Mouse (Mus musculus): ENCODE results near the gene Myo1e.
A peak's percentile ranks its signal among the peaks of the same experiment; 100 is the strongest.
"Not testable (repeated sequence)": the region's sequence is repeated elsewhere in the genome, so short reads cannot be mapped to it uniquely, and the experiment has no call there.

The Myo1e gene

GRCm38 (mm10) chr9:70255005-70255404 is 47.9 kb downstream of the Myo1e start:
- DNase-seq = no peak

GRCm38 (mm10) chr9:70256027-70256426 is 48.9 kb downstream of the Myo1e start:
- not testable (repeated sequence) for DNase-seq

- DNase-seq = no peak
Observed at GRCm38 (mm10) chr9:70257289-70258101, 50.3 kb downstream of the Myo1e start.

DNA sequence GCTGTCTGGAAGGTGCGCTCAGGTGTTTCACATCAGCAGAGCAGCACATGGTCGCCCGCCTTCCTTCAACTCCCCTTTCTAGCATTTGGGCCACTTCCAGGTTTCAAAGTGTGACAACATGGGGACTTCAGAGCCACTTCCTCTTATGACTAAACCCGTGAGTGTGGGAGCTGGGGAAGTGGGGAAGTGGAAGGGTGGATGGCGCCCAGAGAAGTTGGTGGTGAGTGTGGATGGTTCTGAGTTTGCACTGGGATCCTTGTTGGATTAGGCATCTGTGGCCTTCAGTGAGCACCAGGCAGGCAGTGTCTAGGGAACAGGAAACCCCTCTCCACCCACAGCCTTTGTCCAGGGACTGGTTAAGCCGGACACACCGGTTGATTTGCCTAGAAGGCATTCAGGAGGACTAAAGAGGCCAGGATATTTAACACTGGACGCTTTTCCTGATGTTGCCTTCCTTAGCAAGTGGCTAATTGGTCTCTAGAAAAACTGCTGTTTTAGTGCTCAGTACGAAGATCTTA is 53.2 kb downstream of the Myo1e start:
- DNase-seq = no peak

DNA sequence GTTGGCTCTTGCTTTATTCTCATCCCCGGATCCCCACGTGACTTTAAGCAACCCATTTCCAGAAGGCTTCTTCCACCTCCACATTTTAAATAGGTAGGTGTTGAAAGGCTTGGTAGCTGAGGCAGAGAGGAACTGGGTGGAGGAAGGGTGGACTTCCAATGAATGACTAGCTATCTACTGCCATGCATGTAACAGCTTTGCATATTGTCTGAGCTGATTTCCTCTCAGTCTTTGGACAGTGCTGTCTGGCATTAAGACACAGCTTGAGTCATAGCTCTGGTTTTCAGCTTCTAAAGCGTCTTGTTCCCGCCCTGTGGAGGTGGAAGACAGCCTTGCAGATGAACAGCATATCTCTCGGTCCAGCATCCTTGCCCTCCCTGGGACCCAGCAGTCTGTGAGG is 54.5 kb downstream of the Myo1e start:
- DNase-seq = no peak

DNA sequence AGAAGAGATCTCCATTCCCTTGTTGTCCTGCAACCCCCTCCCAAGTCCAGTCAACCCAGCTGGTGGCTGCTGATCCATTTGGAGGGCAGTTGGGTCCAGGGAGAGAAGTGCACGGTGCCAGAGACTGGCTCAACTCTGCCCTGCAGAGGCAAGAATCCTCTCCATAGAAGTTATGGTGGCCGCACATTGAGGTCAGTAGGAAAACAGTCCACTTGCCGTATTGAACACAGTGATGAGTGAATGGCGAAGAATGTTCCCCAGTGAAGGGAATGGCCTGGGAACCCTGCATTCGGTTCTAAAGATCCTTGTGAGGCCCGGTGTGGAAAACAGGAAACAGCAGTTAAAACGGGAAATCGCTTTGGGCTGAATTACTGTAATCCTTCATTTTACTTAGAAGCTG is 56.0 kb downstream of the Myo1e start:
- DNase-seq = no peak

DNA sequence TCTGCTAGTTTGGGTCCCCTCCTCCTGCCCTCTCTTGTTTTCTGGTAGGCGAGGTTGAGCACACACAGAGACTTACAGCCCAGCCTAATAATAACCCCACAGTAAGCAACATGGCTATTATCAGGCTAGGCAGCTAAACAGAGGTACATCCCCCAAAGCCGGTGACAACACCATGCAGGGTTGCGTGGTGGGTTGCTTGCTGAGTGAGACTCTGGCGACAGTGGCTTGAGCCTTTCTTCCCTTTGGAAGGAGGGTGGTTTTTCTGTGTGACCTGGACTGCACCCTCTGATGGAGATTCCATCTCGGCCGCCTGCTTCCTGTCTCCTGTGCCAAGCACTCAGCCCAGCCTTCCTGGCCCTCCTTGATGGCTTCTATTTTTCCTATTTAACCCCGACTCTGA is 56.6 kb downstream of the Myo1e start:
- peak in 1 of 2 experiments; percentile 23 for DNase-seq

DNA sequence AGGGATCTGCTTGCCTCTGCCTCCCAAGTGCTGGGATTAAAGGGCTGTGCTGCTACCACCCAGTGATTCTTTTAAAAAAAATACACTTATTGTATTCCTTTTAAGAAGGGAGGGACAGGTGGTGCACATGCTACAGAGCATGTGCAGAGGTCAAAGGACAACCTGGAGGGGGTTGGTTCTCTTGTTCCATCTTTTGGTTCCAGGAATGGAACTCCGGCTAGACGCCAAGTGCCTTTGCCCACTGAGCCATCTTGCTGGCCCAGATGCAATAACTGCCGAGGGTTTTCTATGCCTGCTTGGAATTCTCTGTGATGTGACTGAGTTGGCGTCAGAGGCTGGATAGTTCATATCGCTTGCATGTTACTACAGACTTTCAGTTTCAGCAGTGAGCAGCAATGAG is 58.4 kb downstream of the Myo1e start:
- DNase-seq = no peak

- no peak for DNase-seq
Observed at GRCm38 (mm10) chr9:70266186-70266585, 59.0 kb downstream of the Myo1e start.

DNA sequence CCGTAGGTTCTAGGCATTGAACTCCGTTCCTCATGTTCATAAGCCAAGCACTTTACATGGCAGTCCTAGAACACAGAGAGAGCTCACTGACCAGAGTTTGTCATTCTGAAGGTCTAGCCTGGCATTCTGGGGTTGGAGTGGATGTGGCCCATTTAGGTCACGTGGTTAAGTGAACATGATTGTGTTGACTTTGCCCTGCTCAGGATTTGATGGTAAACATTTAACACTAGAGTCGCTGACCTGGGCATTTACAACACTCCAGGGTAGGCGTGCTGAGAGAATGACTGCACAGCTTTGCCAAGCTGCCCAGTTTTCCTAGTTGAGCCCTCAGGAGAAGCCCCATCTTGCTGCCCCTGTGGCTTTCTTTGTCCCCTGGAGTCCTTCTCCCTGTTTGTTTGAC is 60.0 kb downstream of the Myo1e start:
- no peak for DNase-seq

DNA sequence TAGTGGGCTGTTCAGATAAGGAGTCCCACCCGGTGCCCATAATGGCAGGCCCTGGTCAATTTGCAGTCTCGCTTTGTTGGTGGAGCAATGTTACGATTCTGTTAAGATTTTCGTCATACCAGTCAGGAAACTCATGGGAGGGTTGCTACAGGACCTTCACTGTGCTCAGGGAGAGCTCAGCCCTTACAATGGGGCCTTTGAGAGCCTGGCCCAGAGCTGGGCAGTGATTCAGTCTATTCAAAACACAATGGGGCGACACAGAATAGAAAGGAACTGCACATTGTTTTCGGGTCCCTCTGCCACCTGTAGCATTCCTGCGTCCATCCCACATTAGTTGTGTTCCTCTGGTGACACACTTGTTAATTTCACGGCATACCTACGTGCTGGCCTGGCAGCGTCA is 62.2 kb downstream of the Myo1e start:
- DNase-seq = no peak

- no peak for DNase-seq
Observed at GRCm38 (mm10) chr9:70270468-70270867, 63.3 kb downstream of the Myo1e start.

- no peak for DNase-seq
Observed at GRCm38 (mm10) chr9:70271137-70271536, 64.0 kb downstream of the Myo1e start.

DNA sequence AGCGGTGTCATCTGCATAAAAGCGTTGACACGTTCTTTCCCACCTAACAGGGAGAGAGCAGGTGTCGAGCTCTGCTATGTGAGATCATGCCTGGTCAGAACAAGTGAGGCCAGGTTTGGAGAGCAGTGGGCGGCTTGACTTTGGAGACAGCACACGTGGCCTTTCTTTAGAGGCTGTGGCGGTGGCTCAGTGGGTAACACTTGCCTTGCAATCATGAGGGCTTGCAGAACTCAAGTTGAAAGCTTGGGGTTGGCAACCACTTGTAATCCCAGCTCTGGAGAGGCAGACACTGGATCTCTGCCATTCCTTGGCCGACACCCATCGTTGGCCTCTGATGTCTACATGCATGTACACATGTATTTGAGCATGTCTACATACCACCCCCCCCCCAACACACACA is 64.5 kb downstream of the Myo1e start:
- no peak for DNase-seq

DNA sequence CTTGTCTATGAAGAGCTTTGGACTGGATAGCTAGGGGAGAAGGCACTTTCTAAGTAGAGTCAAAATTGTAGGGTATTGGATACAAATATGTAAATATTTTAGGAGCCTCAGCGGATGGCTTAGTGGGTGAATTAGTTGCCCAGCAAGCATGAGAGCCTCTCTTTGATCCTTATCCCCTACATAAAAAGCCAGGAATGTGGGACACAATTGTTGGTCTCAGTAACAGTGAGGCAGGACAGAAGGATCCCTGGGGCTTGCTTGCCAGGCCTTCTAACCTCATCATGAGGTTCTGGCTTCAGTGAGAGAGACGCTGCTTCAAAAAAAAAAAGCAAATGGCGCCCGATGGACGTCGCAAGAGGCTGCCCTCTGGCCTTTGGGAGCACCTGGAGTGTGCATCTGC is 66.9 kb downstream of the Myo1e start:
- DNase-seq = no peak

GRCm38 (mm10) chr9:70274476-70274875 is 67.3 kb downstream of the Myo1e start:
- DNase-seq = no peak

DNA sequence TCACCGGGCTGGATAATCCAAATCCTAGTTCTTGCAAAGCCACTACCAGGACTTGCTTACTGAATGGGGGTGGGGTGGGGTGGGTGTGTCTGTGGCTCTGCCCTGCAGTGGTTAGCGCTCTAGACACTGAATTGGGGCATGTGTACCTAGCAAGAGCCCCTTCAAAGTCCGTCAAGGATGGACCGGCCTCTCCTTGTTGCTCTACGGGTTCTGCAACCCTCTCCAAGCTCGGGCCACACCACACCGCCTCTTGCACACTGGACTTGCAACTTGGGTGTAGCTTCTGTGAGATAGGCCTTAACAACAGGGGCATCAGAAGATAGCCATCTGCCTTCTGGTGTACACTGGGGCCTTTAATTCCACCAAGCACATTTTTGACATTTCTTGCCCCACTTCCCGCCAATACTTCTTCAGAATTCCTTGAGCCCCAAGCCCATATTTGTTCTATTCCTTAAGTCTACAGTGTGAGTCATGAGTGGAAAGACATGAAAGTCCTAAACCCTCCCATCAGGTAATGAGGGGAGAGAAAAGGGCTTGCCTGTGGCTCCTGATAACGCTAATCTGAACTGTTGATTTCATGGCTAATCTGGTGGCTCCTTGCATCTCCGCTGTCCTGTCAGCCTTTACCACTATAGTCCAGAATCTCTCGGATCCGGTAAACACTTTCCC is 67.9 kb downstream of the Myo1e start:
- DNase-seq = no peak

DNA sequence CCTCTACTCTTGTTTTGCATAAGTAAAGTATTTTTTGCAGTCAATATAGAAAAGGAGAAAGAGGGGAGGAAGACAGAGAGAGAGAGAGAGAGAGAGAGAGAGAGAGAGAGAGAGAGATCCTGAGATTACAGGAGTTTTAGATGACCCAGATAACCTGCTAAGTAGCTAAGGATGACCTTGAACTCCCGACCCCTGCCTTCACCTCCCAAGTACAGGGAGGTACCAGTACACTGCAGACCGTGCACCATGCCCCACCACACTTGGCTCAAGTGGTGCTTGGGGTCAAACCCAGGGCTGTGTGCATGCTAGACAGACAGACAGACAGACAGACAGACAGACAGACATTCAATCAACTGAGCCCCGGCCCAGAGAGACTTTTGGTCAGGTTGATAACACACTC is 69.9 kb downstream of the Myo1e start:
- DNase-seq = no peak

DNA sequence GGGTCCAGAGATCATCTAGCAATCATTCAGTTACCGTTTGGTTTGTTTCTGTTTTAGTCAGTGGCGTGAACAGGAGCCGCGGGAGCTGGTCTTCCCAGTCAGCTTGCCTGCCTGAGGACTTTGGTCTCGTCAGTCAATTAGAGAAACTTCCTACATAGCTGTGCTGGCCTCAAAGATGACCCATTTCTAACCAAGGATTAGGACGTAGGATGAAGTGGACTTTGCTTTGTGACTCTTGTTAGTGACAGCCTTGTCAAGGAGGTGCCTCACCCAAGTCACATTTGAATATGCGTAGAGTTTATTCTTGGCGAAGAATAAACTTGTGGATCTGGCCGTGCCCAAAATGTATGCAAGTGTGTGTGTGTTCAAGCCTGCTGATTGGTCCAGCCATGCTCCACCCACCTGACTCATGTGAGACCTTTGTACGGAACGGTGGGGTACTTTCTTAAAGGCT is 70.4 kb downstream of the Myo1e start:
- no peak for DNase-seq

GRCm38 (mm10) chr9:70281407-70281806 is 74.3 kb downstream of the Myo1e start:
- no peak for DNase-seq

GRCm38 (mm10) chr9:70282107-70282506 is 75.0 kb downstream of the Myo1e start:
- DNase-seq = no peak

- no peak for DNase-seq
Observed at GRCm38 (mm10) chr9:70283151-70283550, 76.0 kb downstream of the Myo1e start.

DNA sequence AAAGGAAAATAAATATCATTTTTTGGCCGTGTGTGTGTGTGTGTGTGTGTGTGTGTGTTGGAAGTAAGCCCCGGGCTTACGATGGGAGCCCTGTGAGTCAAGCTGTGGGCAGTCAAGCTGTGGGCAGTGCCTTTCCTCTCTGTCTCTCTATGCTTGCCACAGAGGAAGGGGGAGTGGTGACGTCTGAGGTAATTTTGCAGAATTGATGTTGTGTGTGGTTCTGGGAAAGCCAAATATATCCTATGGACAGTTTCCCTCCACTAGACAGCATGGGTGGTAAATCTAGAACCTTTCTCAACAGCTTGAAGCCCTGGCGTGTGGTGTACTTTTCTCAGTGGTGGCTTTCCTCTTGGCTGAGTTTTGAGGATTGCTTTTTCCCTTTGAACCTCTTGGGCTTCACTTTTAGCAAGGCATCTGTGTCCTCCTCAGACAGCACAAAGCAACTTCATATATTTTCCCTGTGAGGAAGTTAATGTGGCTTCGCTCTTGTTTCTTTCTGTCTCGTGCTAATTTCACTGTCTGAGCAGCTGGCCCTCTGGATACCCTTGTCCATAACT is 77.5 kb downstream of the Myo1e start:
- no peak for DNase-seq

DNA sequence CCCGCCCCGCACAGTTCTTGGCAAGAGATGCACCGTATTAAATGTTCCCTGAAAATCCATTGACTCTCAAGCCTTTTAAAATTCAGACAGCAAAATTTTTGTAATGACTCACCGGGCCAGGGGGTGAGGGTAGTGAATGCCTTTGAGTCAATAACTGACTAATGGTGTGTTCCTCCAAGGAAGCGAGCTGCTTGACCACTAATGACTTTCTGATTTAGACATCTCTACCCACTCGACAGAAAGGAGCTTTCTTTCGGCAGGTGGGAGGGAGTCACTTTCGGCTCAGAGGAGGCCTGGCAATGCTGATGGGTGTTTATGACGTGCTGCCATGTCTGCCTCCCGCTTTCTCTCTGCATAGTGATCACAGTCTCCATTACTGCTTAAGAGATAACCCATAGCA is 83.6 kb downstream of the Myo1e start:
- no peak for DNase-seq

Data from cerebellum, postnatal 25 days (tissue).